Mouse (Mus musculus): ENCODE data around the gene Mettl7a1.
A peak's percentile ranks its signal among the peaks of the same experiment; 100 is the strongest.
"Not testable (repeated sequence)": the region's sequence is repeated elsewhere in the genome, so short reads cannot be mapped to it uniquely, and the experiment has no call there.

Gene Mettl7a1

GRCm38 (mm10) chr15:100301556-100301955 is 2.4 kb upstream of the Mettl7a1 start:
- no peak for DNase-seq

GRCm38 (mm10) chr15:100303428-100304018 is 417 bp upstream of the Mettl7a1 start:
- DNase-seq: peak in 1 of 2 experiments; percentile 29

GRCm38 (mm10) chr15:100306201-100306600 is 2.3 kb downstream of the Mettl7a1 start:
- no peak for DNase-seq

DNA sequence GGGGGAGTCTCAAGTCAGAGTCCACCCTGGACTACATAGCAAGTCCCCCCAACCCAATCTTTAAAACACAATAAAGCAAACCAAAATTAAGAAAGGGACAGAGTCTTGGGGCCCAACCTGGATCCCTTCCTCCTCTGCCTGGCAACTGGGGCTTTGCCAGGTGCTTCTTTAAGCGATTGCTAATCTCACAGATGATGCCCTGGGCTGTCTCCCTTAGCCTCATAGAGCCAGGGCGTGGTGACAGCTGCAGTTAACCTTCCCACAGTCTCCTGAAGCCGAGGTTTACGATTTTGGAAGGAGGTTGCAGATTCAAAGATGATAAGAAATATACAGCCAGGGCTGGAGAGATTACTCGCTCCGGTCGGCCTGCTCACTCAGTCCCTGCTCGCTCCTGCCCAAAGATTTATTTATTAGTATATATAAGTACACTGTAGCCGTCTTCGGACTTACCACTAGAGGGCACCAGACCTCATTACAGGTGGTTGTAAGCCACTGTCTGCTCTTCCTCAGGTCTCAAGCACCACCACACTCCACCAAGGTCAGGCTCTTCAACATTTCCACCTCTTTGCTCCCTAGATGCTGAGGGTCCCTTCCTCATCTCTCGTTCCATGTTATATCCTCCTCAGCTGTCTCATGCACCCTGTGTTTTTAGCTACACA is 3.6 kb downstream of the Mettl7a1 start:
- DNase-seq: peak; percentile 39 to 66

DNA sequence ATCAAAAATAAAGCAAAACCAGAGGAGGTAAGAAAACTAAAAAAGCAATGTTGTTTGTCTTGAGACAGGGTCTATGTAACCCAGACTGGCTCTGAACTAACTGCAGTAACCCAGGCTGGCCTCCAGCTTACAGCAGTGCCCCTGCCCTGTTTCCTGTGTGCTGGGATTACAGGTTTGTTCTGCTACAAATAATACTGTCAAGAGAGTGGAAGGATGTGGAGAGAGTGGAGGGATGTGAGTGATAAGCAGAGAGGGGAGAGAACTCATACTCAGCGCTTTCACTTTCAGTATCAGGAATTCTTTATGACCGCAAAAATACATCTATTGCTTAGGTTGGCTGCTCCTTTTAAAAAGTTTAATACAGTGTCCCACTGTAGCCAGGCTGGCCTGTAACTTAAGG is 8.4 kb downstream of the Mettl7a1 start:
- no peak for DNase-seq

DNA sequence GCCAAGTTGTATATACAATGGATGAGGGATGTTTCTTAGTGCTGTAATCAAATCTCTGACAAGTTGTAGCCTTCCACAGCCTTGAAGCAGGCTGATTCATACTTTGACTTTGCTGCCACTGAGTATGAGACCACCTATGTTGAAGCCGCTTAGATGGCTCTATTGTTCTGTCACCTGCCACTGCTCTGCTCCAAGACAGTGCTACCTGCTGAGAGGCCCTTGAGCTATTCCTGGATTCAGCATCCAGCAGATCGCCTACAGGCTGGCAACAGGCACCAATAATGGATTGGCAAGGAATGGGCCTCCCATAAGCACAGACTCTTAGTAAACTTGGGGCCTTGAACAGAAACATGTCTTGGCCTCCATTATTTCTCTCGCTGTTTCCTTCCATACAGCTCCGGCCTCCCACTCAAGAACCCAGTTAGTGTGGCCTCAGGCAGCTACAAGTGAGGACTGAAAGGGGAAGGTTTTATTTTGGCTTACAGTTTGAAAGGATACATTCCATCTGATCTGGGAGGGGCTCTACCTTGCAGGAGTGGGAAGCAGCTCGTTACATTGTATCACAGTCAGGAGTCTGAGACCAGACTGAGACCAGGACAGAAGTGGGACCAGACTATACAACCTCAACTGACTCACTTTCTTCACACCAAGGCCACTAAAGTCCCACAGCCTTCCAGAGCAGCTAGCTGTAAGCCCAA is 10.7 kb downstream of the Mettl7a1 start:
- no peak for DNase-seq

- not testable (repeated sequence) for DNase-seq
These were observed 14.2 kb downstream of the Mettl7a1 start for GRCm38 (mm10) chr15:100318014-100318671.

DNA sequence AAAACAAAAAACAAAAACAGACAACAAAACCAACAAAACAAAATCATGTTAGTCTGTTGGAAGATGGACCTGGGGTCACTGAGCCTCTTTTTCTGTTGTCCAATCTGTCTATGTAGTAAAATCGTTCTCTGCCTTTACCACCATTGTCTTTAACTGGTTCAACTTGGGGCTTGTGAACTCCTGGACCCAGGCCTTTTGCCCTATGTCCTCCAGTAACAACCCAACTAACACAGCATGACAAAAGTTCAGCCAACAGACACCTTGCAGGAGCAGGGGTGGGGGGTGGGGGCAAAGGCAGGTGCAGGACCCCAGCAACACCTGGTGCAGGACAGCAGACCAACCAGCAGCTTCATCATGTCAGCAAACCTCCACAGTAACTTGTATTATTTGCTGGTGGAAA is 15.9 kb downstream of the Mettl7a1 start:
- no peak for DNase-seq

- DNase-seq: no peak
These were observed 16.5 kb downstream of the Mettl7a1 start for GRCm38 (mm10) chr15:100320295-100320905.

DNA sequence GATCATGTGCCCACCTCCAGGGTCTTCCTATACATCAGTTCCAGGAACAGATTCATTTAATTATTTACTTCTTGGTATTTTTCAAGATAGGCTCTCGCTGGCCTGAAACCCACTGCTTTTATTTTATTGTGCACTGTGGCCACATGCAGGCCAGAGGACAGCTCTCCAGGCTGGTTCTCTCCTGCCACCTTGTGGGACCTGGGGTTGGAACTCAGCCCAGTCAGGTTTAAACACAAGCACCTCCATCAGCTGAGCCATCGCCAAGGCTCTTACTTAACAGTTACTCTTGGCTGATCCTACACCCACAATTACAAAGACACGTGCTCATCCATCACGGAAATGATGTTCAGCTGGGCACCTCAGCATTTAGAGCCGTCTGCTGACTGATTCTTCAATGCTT is 17.2 kb downstream of the Mettl7a1 start:
- DNase-seq: peak; percentile 72 to 82

GRCm38 (mm10) chr15:100324021-100324591 is 20.2 kb downstream of the Mettl7a1 start:
- DNase-seq: no peak

GRCm38 (mm10) chr15:100325235-100325634 is 21.3 kb downstream of the Mettl7a1 start:
- no peak for DNase-seq

GRCm38 (mm10) chr15:100328089-100328488 is 24.1 kb downstream of the Mettl7a1 start:
- not testable (repeated sequence) for DNase-seq

GRCm38 (mm10) chr15:100329336-100329735 is 25.4 kb downstream of the Mettl7a1 start:
- DNase-seq: not testable (repeated sequence)

DNA sequence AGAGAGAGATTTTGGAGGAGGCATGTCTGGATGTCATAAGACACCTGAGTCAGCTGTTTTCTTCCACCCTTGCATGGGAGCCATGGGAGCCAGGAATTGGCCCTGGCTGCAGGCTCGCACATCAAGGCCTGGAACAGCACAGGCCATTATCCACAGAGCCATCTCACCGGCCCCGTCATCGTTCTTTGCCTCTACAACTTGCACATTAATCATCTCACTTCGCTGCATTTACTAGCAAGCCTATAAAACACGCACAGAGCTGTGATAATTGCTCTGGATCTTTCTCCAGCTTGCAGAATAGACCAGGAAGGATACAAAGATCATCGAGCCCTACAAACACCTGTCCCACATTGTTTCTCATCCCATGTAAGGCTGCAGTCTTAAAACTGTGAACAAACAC is 26.8 kb downstream of the Mettl7a1 start:
- no peak for DNase-seq

- peak in 1 of 2 experiments; percentile 26 for DNase-seq
These were observed 28.4 kb downstream of the Mettl7a1 start for GRCm38 (mm10) chr15:100332077-100332961.

DNA sequence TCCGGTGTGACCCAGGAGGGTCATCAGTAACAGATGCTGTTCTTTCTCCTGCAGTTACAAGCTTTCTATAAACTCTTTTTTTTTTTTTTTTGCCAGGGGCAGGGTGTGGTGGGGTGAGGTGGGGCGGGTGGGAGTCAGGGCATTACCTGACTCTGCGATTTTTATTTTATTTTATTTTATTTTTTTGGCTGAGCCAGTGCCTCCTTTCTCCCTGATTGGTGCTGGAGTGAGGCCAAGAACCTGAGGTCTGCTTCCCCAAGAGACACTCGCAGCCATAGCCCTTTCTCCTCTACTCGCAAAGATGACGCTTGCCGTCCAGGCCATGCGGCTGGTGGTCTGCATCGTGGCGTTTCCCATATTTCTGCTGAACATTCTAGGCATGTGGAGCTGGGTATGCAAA is 30.7 kb downstream of the Mettl7a1 start, which contains the start of gene Mettl7a3:
Gene Mettl7a3 (plus strand): TSS at position 301 of the 400 bp plus-strand sequence.
- peak in 1 of 2 experiments; percentile 18 for DNase-seq

DNA sequence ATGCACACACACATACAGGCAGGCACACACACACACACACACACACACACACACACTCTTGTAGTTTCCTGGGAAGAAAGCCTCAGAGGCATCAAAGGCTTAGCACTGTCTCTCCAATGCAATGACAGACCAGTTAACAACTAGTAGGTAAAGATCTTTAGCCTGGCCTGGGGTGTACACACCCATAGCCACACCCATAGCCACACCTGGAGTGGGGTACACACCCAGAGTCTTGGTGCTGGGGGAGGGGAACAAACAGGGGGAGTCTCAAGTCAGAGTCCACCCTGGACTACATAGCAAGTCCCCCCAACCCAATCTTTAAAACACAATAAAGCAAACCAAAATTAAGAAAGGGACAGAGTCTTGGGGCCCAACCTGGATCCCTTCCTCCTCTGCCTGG is 33.4 kb downstream of the Mettl7a1 start:
- not testable (repeated sequence) for DNase-seq

- peak; percentile 59 to 84 for DNase-seq
These were observed 33.9 kb downstream of the Mettl7a1 start for GRCm38 (mm10) chr15:100337847-100338246.

GRCm38 (mm10) chr15:100341314-100341980 is 37.5 kb downstream of the Mettl7a1 start:
- not testable (repeated sequence) for DNase-seq

- no peak for DNase-seq
These were observed 41.5 kb downstream of the Mettl7a1 start for GRCm38 (mm10) chr15:100345484-100345883.

Measured in cerebellum, postnatal 25 days (tissue).